Mouse (Mus musculus) cerebellum, adult 2 months (tissue): ENCODE results near the gene Mrps36.
"Not testable (repeated sequence)": the region's sequence is repeated elsewhere in the genome, so short reads cannot be mapped to it uniquely, and the experiment has no call there.

Source experiments
- CTCF ChIP-seq: fragments of 200-500 bp; IDR thresholded peaks from 2 replicates; pipeline ENCODE4 v1.5.1; 2011; ENCODE audit warnings: low read depth, mild to moderate bottlenecking, control low read depth, low read length, moderate library complexity, borderline replicate concordance; ENCODE audit not compliant: insufficient read depth
- POLR2A ChIP-seq: fragments of 200-500 bp; IDR thresholded peaks from 2 replicates; pipeline ENCODE4 v1.6.1; 2011; ENCODE audit warnings: low read length, control low read depth, borderline replicate concordance; ENCODE audit not compliant: insufficient read depth

- TF ChIP-seq POLR2A, CTCF: not testable (repeated sequence)
Measured at GRCm38 (mm10) chr13:100728530-100728929, 15.9 kb downstream of the Mrps36 start.
